Mouse (Mus musculus) liver (tissue): ENCODE results near the gene Slc25a11.

Experiments
- DNase-seq: peaks from one replicate; pipeline ENCODE4 v3.0.0-alpha.2; 2020; ENCODE audit warnings: mixed read lengths

Slc25a11 gene

DNA sequence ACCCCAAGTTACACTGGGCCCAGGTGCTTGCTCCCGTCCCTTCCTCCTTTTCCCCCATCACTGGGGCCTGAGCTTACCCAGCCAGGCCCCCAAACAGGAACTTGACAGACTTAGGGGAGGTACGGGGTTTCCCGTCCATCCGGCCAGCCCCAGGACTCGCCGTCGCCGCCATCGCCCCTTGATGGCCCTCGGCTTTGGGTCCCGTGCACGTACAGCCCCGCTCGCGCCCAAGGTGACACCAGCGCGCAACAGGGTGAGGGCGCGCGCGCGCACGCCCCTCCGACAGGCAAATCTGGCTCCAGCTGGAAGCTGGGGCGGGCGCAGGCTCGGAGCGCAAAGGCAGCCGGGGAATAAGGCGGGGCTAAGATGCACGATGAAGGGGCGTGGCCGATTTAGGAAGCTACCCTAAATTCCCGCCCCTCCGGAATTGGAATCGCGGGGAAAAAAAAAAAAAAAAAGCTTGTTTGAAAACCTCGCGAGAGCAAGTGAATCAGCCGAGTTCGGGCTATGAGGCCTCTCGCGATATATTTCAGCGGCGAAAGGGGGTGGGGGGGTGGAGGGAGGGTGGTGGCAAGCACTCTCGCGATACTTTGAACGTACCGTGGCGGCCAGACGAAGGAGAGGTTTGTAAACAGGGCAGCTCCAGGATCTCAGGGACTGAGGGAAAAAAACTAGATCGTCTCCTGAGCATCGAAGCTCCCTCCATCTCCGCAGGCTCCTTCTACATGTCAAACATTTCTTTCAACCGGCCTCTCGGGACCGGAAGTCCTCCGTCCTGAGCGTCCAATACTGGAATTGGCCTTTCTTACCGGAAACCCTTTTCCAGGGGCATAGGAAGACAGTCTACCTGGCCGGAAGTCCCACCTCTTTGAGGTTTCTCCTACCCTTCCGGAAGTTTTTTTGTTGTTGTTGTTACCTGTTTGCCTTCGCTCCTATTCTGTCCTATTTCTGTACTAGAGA is at the start of gene Slc25a11, which contains the start of gene Rnf167:
Gene Slc25a11, minus strand, starts transcription at position 789 of the 960 bp plus-strand sequence.
Gene Rnf167, plus strand, starts transcription at position 545 of the 960 bp plus-strand sequence.
- DNase-seq, result peak; percentile 98

DNA sequence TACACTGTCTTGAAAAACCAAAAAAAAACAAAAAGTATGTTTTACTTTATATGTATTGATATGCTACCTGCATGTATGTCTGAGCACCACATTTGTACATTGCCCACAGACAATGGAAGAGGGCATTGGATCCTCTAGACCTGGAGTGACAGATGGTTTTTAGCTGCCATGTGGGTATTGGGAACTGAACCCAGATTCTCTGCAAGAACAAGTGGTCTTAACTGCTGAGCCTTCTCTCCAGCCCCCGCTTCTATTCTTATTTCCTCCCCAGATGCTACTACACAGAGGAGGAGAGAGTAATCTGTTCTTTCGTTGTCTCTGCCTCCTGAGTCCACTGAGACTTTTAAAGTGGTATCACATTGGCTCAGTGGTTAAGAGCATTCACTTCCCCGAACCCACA is 46.2 kb upstream of the Slc25a11 start:
- DNase-seq, result no peak

DNA sequence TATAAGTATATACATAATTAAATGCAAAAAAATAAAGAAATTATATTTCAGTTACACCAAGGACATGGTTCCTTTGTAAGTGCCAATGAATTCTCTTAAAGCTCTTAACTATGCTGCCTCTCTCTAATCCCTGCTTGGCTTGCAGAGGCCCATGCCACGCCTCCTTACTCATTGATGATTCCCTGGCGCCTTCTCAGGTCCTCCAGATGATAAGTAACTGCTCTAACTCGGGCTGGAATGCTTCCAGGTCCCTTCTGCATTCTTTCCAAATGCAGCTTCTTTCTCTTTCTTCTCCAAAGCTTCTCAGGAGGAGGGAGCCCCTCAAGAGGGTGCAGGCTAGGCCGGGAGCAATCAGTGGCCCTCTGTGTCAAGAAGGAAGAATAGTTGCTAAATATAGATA is 42.3 kb upstream of the Slc25a11 start:
- no peak for DNase-seq

DNA sequence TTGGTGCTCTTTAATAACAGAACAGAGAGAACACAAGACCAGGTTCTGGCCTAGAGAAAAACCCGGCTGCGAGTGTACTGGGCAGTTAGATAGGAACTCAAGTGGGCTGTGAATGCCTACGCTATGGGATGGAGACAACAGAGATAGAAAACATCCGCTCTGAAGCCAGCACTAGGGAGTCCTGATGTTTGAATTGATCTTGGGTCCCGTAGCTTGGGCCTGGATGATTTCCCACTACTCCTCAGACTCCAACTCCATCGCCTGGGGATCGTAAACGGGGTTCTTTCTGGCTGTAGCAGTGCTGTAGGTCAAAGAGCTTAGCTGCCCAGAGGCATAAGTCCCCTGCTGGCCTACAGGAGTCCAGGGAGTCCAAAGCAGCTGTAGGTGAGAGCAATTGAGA is 41.1 kb upstream of the Slc25a11 start:
- DNase-seq, result no peak

DNA sequence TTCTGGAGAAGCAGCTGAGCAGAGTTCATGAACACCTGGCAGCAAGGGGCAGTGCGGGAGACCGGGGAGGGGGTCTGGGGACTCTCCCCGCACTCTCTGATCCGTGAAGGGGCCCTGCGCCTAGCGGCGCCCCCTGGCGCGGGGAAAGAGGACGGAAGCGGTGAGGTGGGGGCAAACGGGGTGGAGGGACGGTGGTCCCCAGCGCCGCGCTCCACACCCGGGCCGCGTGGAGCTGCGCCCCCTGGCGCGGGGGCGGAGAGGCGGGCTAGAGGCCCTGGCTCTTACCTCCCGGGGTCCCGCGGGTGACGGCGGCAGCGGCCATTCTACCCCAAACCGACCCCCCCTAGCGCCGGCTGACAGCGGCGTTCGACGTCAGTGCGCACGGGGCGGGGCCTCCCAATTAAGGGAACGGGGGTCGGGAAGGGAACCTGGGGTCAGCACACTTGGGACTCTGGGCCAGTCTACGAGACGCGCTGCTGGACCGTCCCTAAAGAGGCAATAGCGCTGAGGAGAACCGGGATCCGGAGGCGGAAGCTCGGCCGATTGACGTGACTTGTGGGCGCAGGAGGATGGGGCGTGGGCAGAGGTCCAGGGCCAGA is 40.4 kb upstream of the Slc25a11 start, which contains the start of gene Camta2:
Gene Camta2, minus strand, starts transcription at position 505 of the 599 bp plus-strand sequence.
- DNase-seq, result peak; percentile 80

DNA sequence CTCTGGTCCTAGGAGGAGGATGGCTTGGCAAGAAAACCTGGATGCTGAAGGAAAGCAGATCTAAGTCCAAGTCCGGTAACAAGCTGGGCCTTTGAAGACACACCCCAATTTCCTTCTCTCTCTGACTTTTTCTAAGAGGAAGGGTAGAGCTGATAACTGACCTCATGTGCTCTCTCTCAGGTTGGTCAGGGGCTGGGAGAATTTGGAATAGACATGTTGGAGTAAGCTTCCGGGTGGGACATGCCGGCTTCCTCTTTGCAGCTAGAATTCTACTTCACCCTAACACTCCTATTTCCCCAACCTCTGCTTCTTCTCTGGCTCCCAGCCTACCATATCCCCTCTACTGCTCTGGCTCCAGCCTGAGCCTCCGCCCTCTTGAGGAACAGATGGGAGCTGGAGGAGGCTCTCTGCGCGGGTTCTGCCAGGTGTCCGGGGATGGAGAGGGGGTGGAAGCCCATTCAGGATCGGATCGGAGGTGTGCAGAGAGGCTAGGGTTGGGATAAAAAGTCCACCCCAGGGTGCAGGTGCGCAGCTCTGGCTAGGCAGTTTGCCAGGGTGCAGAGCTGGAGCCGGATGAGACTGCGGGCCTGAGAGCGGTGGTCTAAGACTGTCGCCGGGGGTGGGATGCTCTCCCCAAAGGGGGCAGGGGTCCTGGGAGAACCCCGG is 39.8 kb upstream of the Slc25a11 start:
- peak; percentile 39 for DNase-seq

DNA sequence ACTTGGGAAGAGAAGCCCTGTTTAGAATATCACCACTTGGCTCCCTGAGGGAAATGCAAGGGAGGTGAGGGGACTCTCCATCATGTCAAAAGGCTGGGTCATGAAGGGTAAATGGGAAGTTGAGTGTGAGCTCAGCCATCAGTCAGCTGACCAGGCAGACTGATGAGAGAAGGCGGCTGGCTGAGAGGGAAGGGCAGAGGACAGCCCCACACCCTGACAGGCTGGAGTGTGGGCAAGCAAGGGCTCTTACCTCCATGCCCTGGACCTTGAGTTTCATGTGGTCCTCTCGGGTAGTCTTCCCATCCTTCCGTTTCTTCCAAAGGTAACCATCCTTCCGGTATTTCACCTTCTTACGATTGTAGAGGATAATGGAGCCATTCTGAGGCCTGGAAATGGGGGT is 36.4 kb upstream of the Slc25a11 start:
- DNase-seq, result no peak

DNA sequence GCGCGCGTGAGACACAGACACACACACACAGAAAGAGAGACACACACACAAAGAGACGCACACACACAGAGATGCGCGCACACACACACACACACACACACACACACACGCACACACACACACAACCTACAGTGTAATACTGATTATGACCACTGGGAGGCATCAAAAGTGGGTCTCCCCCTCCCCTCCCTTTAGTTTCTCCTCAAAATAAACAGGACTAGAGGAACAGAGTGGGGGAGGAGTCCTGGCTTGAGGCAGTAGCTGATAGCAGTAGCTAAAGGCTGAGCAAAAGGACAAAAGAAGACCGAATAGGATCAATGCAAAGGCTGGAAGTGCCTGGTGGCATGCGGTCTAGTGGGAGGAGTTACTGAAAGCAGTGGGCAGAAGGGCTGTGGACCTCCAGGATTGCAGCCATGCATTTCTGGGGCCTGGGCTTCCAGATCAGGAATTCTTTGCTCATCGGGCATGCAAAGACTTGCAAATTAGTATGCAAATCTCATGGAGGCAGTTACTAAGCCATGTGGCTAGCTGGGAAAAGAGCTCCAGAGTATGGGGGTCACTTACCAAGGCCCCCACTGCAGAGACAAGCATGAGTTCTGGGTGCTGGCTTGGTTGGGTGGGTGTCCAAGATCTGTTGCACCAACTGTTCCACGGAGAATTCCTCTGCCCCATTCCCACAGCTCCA is 34.8 kb upstream of the Slc25a11 start:
- DNase-seq, result no peak

DNA sequence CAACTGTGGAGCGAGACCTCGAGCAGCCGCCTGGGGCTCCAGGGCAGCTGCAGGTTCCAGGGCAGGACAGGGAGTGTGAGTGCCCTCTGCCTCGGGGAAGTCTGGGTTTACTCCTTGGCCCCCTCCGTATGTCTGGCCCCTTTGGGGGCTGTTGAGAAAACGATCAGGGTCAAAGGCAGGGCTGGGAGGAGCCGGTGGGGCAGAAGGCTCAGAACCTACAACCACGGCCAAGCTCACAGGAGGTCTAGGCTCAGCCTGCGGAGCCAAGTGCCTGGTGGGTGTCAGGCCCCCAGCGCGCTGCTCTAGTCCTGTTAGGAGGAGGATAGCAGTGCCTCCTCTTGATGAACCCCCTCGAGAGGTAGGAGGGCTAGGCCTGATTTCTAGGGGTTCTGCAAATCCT is 33.9 kb upstream of the Slc25a11 start:
- DNase-seq, result no peak

DNA sequence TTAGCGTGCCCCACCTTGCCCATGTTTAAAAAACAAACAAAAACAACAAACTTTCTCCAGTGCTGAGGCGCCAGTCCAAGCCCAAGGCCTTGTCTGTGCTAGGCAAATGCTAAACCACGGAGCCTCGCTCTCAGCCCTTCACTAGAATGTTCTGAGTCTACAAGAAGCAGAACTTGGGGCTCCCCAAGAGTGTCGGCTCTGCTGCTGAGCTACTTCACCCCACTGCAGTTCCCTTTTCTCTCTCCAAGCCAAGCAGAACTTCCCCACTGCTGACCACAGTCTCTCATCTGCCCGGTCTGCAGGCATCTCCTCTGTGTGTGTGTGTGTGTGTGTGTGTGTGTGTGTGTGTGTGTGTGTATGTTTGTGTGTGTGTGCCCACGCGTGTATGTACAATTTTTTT is 32.6 kb upstream of the Slc25a11 start:
- peak; percentile 22 for DNase-seq

DNA sequence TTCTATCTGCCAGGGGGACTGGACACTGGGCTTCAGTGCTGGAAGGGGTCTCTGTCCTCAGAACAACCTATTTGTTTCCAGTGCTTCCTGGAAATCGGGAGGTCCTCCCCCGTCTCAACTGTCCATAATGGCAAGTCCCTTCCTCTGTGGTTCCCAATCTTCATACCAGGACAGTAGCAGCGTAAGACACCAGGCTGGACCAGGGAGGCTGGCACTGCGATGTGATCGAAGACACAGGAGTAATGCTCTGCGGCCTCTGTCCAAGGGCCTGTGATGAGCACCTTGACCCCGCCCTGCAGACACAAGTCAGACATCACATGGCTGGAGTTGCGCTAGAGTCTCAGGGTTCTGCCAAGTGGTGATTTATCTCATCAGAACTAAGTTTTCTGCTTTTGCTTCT is 32.1 kb upstream of the Slc25a11 start:
- no peak for DNase-seq

DNA sequence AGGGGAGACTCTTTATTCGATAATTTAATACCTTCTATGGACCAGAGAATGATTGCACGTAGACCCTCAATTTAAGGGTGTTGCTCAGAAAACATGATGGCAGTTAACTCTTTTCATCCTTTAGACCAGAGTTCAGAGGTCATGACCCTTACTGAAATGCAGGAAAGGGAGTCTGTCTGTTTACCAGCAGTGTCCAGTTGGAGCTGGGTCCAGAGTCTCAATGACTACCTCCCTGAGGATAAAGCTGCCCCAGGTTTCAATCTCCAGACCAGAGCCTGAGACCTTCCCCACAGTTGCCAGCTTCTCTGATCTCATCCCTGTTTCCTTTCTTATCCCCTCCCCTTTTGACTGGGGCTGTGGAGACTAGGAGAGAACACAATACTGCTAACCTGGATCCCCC is 31.3 kb upstream of the Slc25a11 start:
- DNase-seq, result no peak

DNA sequence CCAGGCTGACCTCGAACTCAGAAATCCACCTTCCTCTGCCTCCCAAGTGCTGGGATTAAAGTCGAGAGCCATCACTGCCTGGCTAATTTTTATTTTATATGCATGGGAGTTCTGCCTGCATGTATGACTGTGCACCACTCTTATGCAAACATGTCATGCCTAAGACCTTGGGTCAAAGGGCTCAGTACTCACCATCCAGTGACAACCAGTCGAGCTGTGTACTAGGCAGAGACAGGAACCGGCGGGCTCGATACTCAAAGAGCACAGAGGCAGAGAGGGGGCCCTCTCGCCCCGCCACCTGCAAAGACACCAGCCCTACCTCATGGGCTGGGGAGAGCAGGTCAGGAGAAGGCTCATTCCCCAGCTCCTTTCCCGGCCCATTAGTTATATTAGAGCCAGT is 30.8 kb upstream of the Slc25a11 start:
- DNase-seq, result no peak

DNA sequence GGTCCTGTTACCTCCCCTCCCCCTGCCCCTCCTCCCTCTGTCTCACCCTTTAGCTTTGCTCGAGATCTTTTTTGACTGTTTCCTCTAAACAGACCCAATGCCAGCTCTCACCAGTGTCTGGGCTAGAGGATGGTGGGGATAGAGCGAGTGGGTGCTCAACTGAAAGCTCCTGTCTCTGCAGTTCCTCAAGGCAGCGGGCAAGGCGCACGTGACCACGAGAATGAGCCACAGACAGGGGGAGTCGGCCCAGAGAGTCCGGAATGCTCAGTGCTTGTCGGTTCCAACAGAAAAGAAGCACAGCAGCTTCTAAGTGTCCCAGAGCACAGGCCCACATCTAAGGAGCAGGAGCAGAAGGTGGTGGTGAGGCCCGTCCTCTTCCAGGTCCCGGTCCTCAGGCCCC is 27.2 kb upstream of the Slc25a11 start:
- DNase-seq, result no peak

DNA sequence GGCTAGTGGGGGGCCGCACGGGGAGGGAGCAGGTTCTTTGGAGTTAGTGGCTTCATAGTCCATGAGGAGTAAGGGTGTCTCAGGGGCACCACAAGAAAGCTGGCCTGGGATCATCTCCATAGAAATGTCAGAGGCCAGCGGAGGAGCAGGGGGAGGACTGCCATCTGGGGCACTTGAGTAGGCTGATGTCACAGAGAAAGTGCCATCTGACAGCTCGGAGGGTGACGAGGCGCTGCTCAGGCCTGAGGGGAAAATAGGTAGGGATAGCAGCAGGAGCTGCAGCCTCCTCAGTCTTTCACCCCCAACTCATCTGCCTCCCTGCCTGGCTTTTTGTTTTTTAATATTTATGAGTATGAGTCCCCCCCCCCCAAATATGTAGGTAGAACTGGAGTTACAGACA is 26.7 kb upstream of the Slc25a11 start:
- no peak for DNase-seq

DNA sequence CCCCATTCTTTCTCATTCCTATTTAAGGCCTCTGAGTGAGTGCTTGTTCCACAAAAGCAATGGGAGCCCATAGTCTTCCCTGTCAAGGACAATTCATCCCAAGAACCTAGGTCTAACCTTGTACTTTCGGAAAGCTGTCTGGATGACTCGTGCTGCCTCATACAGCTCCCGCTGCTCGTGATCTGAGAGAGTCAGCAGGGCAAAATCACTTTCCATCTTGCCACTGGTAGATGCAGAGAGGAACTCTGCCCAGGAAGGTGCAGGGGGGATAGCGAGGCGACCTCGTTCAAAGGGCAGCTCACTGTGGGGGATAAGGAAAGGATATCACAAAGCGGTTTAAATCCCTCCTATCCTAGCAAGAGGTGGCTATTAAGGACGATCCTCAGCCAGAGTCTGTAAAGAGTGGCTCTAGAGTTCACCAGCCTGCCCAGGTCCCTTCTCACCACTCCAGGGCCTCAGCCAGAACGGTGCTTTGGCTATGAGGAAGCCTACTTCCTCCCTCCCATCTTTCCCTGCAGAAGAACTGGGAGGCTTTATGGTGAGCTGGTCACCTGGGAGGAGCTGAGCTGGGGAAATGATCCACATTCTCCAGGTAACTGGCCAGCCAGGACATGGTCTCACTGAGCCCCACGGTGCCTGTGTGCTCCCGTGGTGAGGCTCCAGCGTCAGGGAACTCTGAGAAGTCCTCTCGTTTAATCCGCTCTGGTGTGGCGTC is 24.2 kb upstream of the Slc25a11 start:
- no peak for DNase-seq

DNA sequence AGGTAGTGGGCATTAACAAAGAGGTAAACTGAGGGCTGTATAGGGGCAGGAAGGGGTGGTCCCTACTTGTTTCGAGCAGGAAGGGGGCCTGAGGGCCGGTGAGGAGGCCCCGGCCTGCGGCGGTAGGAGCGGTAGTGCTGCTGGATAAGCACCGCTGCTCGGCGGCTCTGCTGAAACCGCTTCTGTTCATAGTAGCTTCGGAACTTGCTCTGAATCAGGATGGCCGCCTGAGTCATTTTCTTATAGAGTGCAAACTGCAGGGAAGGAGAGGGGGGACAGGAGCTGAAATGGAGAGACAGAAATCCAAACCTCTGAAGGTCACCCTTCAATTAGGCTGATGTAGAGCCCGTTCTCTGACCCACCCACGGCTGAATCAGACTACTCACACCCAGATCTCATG is 23.2 kb upstream of the Slc25a11 start:
- DNase-seq, result no peak

DNA sequence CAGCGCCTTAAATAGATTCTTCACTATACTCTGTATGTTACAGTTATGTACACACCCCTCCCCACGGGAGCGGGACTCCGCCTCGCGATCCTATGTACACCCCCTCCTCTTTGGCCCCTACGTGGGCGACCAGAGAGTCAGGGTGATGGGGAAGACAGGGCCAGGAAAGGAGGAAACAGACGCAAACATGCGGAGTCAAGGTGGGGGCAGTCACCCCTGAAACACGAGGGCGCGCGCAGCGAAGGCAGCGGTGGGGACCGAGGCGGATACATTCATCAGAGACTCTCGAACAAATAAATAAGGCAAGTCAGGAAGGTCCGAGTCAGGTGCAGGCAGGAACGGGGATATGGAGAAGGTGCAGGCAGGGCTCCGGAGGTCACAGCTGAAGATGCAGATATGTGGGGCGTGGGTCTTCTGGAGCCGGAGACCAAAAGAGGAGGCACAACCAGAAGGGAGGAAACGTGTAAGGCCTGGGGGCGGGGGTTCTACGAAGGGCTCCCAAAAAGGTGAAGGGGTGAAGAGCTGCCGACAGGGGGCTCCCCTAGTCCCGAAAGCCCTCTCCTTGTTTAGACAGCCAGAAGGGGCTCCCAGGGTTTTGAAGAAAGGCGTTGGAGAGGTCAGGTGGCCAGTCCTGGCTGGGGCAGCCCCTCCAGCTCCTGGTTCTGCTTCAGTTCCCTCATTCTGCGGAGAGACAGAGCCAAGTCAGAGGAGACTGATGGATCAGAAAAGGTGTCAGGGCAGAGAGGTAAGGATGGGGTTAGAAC is 22.5 kb upstream of the Slc25a11 start:
- peak; percentile 84 for DNase-seq

DNA sequence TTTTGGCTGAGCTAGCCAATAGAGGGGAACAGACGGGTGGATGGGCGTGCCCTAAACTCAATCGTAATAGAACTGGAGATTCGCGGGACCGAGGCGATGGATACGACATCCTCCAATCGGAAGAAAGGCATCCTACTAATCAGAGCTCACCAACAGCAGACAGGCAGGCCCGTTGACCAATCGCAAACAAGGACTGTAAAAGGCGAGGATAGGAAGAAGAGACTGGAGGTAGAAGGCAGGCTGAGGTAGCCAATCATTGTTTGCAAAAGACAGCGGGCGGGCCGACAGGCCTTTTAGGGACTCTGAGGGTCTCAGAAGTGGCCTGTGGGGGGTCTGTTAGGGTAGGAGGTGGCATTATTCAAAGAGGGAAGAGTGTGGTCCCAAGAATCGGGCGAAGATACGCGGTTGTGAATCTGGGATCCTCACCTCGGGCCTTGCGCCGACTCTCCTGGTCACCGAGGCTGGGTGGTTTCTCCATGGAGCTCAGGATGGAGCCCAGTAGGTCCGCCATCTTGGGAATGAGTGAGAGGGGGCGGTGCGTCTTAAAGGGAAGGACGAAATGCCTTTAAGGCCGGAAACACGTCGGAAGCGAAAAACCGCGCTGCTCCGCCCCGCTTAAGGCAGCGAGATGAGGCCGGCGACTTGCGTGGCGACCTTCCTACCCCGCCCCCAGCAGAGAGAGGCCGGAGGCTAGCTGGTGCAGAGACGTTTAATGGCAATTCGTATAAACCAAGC is 21.7 kb upstream of the Slc25a11 start, which contains the start of gene Spag7:
Gene Spag7, minus strand, starts transcription at position 646 of the 735 bp plus-strand sequence.
- peak; percentile 95 for DNase-seq

DNA sequence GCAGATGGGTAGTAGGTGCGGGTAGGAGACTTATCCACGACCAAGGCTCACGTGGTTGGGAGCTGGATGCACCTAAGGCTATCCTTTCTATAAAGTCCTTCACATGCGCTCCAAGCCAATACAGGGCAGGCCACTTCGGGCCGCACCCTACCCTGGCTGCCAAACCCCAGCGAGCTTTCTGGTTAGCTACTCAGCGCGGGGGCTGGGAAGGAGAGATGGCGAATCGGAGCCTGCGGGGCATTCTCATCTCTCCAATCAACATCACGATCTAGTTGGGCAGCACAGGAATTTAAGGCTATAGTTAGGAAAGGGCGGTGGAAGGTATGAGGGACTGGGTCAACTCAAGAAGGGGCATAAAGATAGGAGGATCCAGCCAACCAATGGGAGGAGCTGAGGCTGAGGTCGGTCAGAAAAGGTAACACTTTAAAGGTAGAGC is 21.1 kb upstream of the Slc25a11 start:
- DNase-seq, result peak; percentile 82
